Mouse (Mus musculus): ENCODE measurements around the gene Prss16.

The Prss16 gene

GRCm38 (mm10) chr13:22013716-22014115 is 4.2 kb upstream of the Prss16 start:
- in situ Hi-C loops (cut with MboI): no loop called here

GRCm38 (mm10) chr13:22008707-22009106 is 835 bp downstream of the Prss16 start:
- in situ Hi-C loops (cut with MboI): no loop called here

GRCm38 (mm10) chr13:22007872-22008271 is 1.7 kb downstream of the Prss16 start:
- in situ Hi-C loops (cut with MboI): no loop called here

- in situ Hi-C loops (cut with MboI): no loop called here
Observed at GRCm38 (mm10) chr13:22007121-22007510, 2.4 kb downstream of the Prss16 start.

GRCm38 (mm10) chr13:22006334-22007120 is 3.0 kb downstream of the Prss16 start:
- in situ Hi-C loops (cut with MboI): no loop called here

GRCm38 (mm10) chr13:22005605-22006333 is 3.8 kb downstream of the Prss16 start:
- in situ Hi-C loops (cut with MboI): no loop called here

- in situ Hi-C loops (cut with MboI): no loop called here
Observed at GRCm38 (mm10) chr13:22001823-22002222, 7.7 kb downstream of the Prss16 start.

- in situ Hi-C loops (cut with MboI): no loop called here
Observed at GRCm38 (mm10) chr13:22001346-22001745, 8.2 kb downstream of the Prss16 start.

- in situ Hi-C loops (cut with MboI): no loop called here
Observed at GRCm38 (mm10) chr13:21999147-21999546, 10.4 kb downstream of the Prss16 start.

- in situ Hi-C loops (cut with MboI): no loop called here
Observed at GRCm38 (mm10) chr13:21998412-21998811, 11.1 kb downstream of the Prss16 start.

GRCm38 (mm10) chr13:21997821-21998220 is 11.7 kb downstream of the Prss16 start:
- in situ Hi-C loops (cut with MboI): no loop called here

GRCm38 (mm10) chr13:21997201-21997820 is 12.2 kb downstream of the Prss16 start:
- in situ Hi-C loops (cut with MboI): no loop called here

GRCm38 (mm10) chr13:21996840-21997185 is 12.7 kb downstream of the Prss16 start:
- in situ Hi-C loops (cut with MboI): no loop called here

- in situ Hi-C loops (cut with MboI): no loop called here
Observed at GRCm38 (mm10) chr13:21996101-21996839, 13.3 kb downstream of the Prss16 start.

- in situ Hi-C loops (cut with MboI): no loop called here
Observed at GRCm38 (mm10) chr13:21995331-21995914, 14.1 kb downstream of the Prss16 start.

- in situ Hi-C loops (cut with MboI): no loop called here
Observed at GRCm38 (mm10) chr13:21994896-21995295, 14.6 kb downstream of the Prss16 start.

GRCm38 (mm10) chr13:21993957-21994738 is 15.4 kb downstream of the Prss16 start:
- in situ Hi-C loops (cut with MboI): no loop called here

- in situ Hi-C loops (cut with MboI): no loop called here
Observed at GRCm38 (mm10) chr13:21992550-21992949, 17.0 kb downstream of the Prss16 start.

GRCm38 (mm10) chr13:21984486-21984885 is 25.1 kb downstream of the Prss16 start:
- in situ Hi-C loops (cut with MboI): no loop called here

GRCm38 (mm10) chr13:21981803-21982193 is 27.7 kb downstream of the Prss16 start:
- in situ Hi-C loops (cut with MboI): no loop called here

All from mature B cell (primary cell).